Mouse (Mus musculus): ENCODE measurements around the gene Ankrd17. TPM values are rescaled to one million over a fixed set of nuclear protein-coding genes. Genes with fewer than 3 reads are reported as not detected.

Gene Ankrd17
- polyA plus RNA-seq, 1 experiment from 2014 or later, result 32.5 TPM

DNA sequence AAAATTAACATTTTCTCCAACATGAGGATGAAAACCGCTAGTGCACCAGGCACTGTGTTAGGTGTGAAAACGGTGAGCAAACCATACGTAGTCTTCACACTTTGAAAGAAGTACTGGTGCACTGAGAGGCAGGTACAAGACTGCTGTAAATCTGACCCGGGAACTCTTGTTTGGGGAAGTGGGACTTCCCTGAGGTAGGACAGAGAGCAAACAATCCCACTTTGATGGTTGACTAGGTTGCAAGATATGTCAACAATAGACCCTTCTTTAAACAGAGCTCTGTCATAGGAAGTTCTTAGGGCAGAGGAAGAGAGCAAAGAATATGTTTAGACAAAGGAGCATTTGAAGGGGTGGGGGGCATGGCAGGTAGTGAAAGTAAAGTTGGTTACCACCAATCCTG is 7.3 kb upstream of the Ankrd17 start:
- Histone ChIP-seq H3K4me3 (replicated peaks; ENCODE audit: low read length) (no peak overlapping the region), H3K27me3 (replicated peaks; ENCODE audit: control insufficient read depth, insufficient read depth, low read length) (no peaks in the 10 kb centered on the region), H3K27ac (ENCODE audit: low read length) (no peak overlapping the region), H3K36me3 (ENCODE audit: control insufficient read depth, insufficient read depth) (no peaks in the 10 kb centered on the region), H3K9ac (replicated peaks; ENCODE audit: low read depth, low read length) (no peak overlapping the region), H3K4me2 (ENCODE audit: low read length) (no peak overlapping the region), H3K4me1 (replicated peaks; ENCODE audit: control insufficient read depth, insufficient read depth, low read length) (no peaks in the 10 kb centered on the region), H3K9me3 (ENCODE audit: control insufficient read depth, low read length) (no peaks in the 10 kb centered on the region)
- ATAC-seq, result no peak
- 95% methylated on average over 4 of the region's 4 CpGs for WGBS

DNA sequence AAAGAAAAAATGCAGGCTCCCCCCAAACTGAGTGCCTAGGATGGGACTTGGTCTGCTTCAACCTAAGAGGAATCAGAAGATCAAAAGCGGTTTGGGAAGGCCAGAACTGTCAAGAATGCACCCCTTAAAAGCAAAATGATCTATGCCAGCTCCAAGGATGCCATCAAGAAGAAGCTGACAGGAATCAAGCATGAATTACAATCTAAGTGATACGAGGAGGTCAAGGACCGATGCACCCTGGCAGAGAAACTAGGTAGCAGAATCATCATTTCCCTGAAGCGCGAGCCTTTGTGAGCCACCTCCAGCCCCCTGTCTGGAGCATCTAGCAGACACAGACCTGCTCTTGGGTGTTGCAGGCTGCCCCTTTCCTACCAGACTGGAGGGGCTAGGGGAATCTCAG is 4.0 kb upstream of the Ankrd17 start:
- 82% methylated on average over 5 of the region's 5 CpGs for WGBS
- ATAC-seq, result no peak
- H3K36me3 ChIP-seq (ENCODE audit: control insufficient read depth, insufficient read depth), result no peaks in the 10 kb centered on the region

DNA sequence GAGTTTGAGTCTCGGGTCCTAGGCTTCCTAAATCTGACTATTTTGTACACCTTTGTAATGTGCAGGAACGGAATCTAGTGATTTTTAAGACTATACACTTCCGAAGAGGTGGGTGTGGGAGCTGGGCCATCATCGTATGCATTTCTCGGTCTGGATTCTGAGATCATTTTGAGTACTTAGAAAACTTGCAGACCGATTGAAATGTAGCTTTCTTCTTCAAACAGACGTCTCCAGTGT is 608 bp upstream of the Ankrd17 start, which contains the start of gene Gm9958:
TSS of gene Gm9958 (plus strand) at position 138 of the 237 bp plus-strand sequence.
- no peak for ATAC-seq
- 2% methylated on average over 7 of the region's 7 CpGs for WGBS
- H3K27ac ChIP-seq (ENCODE audit: low read length), result peak within 1 kb of the TSS; percentile 99
- H3K36me3 ChIP-seq (ENCODE audit: control insufficient read depth, insufficient read depth), result no peaks in the 10 kb centered on the region
- H3K27me3 ChIP-seq (replicated peaks; ENCODE audit: control insufficient read depth, insufficient read depth, low read length), result no peaks in the 10 kb centered on the region
- peak within 1 kb of the TSS; percentile 58 for H3K4me2 ChIP-seq (ENCODE audit: low read length)
- peak within 1 kb of the TSS; percentile 98 for H3K9ac ChIP-seq (replicated peaks; ENCODE audit: low read depth, low read length)
- peak within 1 kb of the TSS; percentile 95 for H3K4me3 ChIP-seq (replicated peaks; ENCODE audit: low read length)
- H3K9me3 ChIP-seq (ENCODE audit: control insufficient read depth, low read length), result no peaks in the 10 kb centered on the region
- peaks cover 26% of the 10 kb centered on the region for H3K4me1 ChIP-seq (replicated peaks; ENCODE audit: control insufficient read depth, insufficient read depth, low read length)

More for the DNA sequence above, 4.0 kb upstream of the Ankrd17 start:
- no peaks in the 10 kb centered on the region for H3K27me3 ChIP-seq (replicated peaks; ENCODE audit: control insufficient read depth, insufficient read depth, low read length)
- H3K9ac ChIP-seq (replicated peaks; ENCODE audit: low read depth, low read length), result no peak overlapping the region
- H3K4me1 ChIP-seq (replicated peaks; ENCODE audit: control insufficient read depth, insufficient read depth, low read length), result peaks cover 6% of the 10 kb centered on the region; the same call in 1 of the 2 replicates
- H3K27ac ChIP-seq (ENCODE audit: low read length), result no peak overlapping the region
- H3K9me3 ChIP-seq (ENCODE audit: control insufficient read depth, low read length), result no peaks in the 10 kb centered on the region
- H3K4me2 ChIP-seq (ENCODE audit: low read length), result no peak overlapping the region
- no peak overlapping the region for H3K4me3 ChIP-seq (replicated peaks; ENCODE audit: low read length)

DNA sequence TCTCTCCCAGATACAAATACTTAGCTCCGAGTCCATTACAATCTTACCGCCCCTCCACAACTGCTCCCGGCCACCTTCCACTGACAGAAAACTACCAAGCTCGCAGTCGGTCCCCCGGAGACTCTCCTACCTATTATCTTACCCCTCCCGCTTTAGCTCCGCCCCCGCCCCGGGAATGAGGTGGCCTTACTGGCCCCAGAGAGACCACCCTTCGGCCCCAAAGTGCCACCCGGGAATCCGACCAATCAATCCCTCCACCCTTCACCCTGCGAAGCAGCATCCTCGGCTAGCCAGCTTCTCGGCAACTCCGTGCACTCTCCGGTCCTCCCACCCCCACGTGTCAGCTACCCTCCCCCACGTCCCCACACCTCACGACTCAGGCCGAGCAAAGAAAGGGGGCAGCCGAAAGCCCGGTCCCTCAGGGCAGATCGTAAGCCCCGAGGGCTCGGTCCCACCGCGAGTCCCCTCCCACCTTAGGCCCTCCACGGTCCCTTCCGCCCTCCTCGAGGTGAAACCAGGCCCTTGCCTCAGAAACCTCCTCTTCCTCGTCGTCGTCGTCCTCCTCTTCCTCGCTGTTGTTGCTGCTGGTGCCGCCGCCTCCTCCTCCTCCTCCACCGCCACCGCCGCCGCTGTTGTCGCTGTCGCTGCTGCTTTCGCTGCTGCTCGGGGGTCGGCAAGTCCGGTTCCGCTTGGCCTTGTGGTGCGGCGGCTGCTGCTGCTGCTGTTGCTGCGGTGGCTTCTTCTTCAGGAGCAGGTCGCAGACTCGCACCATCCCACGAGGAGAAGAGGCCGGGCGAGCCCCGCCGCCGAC is 1.0 kb downstream of the Ankrd17 start:
- H3K4me1 ChIP-seq (replicated peaks; ENCODE audit: control insufficient read depth, insufficient read depth, low read length), result peaks cover 26% of the 10 kb centered on the region
- no peaks in the 10 kb centered on the region for H3K27me3 ChIP-seq (replicated peaks; ENCODE audit: control insufficient read depth, insufficient read depth, low read length)
- H3K4me2 ChIP-seq (ENCODE audit: low read length), result peak overlapping the region; percentile 67
- H3K9ac ChIP-seq (replicated peaks; ENCODE audit: low read depth, low read length), result peak overlapping the region; percentile 98
- under 1% methylated on average over 52 of the region's 61 CpGs for WGBS
- peak overlapping the region; percentile 95 for H3K4me3 ChIP-seq (replicated peaks; ENCODE audit: low read length)
- H3K9me3 ChIP-seq (ENCODE audit: control insufficient read depth, low read length), result no peaks in the 10 kb centered on the region
- H3K36me3 ChIP-seq (ENCODE audit: control insufficient read depth, insufficient read depth), result no peaks in the 10 kb centered on the region
- peak overlapping the region; percentile 99 for H3K27ac ChIP-seq (ENCODE audit: low read length)
- peak; percentile 19 for ATAC-seq

DNA sequence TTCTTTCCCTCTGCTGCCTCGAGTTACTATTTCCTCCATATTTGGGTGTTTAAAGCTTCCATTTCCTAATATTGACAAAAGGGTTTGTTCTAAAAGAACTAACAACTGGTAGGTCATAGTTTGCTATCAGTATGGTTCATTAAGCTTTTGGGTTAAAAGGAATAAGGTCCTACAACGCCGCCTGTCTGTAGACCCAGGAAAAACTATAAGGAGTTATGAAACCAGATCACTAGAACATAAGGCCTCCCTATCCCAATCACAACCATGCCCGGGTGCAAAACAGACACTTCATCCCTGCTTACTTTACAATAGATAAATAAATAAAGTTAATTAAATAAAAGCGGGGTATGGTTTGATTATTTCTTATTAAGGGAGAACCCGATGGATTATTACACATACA is 1.9 kb downstream of the Ankrd17 start:
- no peak for ATAC-seq
- Histone ChIP-seq H3K36me3 (ENCODE audit: control insufficient read depth, insufficient read depth) (no peaks in the 10 kb centered on the region), H3K9ac (replicated peaks; ENCODE audit: low read depth, low read length) (peak overlapping the region; percentile 98), H3K4me2 (ENCODE audit: low read length) (peak overlapping the region; percentile 67), H3K4me3 (replicated peaks; ENCODE audit: low read length) (peak overlapping the region; percentile 95), H3K4me1 (replicated peaks; ENCODE audit: control insufficient read depth, insufficient read depth, low read length) (peaks cover 26% of the 10 kb centered on the region), H3K9me3 (ENCODE audit: control insufficient read depth, low read length) (no peaks in the 10 kb centered on the region), H3K27ac (ENCODE audit: low read length) (no peak overlapping the region), H3K27me3 (replicated peaks; ENCODE audit: control insufficient read depth, insufficient read depth, low read length) (no peaks in the 10 kb centered on the region)
- 2% methylated on average over 6 of the region's 6 CpGs for WGBS

DNA sequence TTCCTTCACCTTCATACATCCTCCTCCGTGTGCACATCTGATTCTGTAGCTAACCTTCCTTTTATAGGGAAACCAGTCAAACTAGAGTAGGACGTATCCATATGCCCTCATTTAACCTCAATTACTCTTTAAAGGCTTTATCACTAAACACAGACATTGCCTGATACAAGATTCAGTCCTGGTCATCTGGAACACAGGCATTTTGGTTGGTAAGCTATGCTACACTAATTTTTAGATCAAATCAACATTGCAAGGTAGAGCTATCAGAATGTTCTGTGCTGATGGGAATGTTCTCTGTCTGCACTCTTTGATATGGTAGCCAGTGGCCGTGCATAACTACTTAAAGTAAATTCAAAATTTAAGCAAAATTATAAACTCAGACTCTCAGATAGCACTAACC is 10.6 kb downstream of the Ankrd17 start:
- no peaks in the 10 kb centered on the region for H3K27me3 ChIP-seq (replicated peaks; ENCODE audit: control insufficient read depth, insufficient read depth, low read length)
- H3K27ac ChIP-seq (ENCODE audit: low read length), result no peak overlapping the region
- no peak overlapping the region for H3K4me3 ChIP-seq (replicated peaks; ENCODE audit: low read length)
- H3K9ac ChIP-seq (replicated peaks; ENCODE audit: low read depth, low read length), result no peak overlapping the region
- 91% methylated on average over 3 of the region's 3 CpGs for WGBS
- H3K36me3 ChIP-seq (ENCODE audit: control insufficient read depth, insufficient read depth), result no peaks in the 10 kb centered on the region
- no peak overlapping the region for H3K4me2 ChIP-seq (ENCODE audit: low read length)
- no peaks in the 10 kb centered on the region for H3K4me1 ChIP-seq (replicated peaks; ENCODE audit: control insufficient read depth, insufficient read depth, low read length)
- H3K9me3 ChIP-seq (ENCODE audit: control insufficient read depth, low read length), result no peaks in the 10 kb centered on the region
- ATAC-seq, result no peak

DNA sequence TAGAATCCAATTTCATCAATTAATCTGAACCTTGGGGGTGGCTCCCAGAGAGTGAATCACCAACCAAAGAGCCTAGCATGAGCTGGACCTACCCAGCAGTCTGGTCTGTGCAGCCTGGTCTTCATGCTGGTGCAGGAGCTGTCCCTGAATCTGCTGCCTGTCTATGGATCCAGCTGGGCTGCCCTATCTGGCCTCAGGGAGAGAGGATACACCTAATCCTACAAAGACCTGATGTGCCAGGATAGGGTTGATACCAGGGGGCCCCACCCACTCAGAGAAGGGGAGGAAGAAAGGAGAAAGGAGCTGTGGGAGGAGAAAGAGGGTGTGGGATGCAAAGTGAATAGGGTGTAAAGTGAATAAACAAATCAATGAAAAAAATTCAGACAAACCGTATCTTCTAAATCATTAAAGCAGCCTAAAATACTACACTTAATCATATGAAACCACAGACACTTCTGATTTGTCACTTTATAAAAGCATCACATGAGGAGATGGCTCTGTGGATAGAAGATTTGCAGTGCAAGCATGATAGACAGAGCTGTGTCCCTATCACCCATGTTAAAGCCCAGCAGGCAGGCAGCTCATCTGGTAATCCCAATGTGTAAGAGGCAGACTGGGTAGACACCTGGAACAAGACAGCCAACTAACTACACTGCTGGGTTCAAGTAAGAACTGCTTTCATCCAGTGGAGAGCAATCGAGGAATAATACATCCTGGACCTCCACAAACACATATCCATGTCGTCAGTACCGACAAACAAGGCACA is 12.6 kb downstream of the Ankrd17 start:
- ATAC-seq, result no peak
- no peak overlapping the region for H3K4me3 ChIP-seq (replicated peaks; ENCODE audit: low read length)
- 91% methylated on average over 4 of the region's 4 CpGs for WGBS
- no peak overlapping the region for H3K4me2 ChIP-seq (ENCODE audit: low read length)
- no peaks in the 10 kb centered on the region for H3K4me1 ChIP-seq (replicated peaks; ENCODE audit: control insufficient read depth, insufficient read depth, low read length)
- no peaks in the 10 kb centered on the region for H3K36me3 ChIP-seq (ENCODE audit: control insufficient read depth, insufficient read depth)
- H3K9me3 ChIP-seq (ENCODE audit: control insufficient read depth, low read length), result no peaks in the 10 kb centered on the region
- no peaks in the 10 kb centered on the region for H3K27me3 ChIP-seq (replicated peaks; ENCODE audit: control insufficient read depth, insufficient read depth, low read length)
- no peak overlapping the region for H3K9ac ChIP-seq (replicated peaks; ENCODE audit: low read depth, low read length)
- H3K27ac ChIP-seq (ENCODE audit: low read length), result no peak overlapping the region

DNA sequence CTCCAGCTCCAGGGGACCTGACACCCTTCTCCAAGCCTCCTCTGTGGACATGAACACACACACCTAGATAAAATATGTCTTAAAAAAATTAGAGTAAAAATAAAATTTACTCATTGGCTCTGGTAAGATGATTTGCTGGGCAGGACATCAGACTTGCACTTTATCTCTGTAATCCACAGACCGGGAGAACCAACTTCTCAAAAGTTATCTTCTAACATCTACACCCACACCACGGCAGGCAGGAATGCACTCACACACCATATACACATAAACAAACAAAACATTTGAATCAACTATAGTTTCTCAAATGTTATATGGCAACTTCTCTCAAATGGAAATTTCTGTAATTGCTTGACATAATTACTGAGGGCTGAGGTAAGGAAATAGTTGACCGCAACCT is 19.5 kb downstream of the Ankrd17 start:
- Histone ChIP-seq H3K4me2 (ENCODE audit: low read length) (no peak overlapping the region), H3K4me3 (replicated peaks; ENCODE audit: low read length) (no peak overlapping the region), H3K9me3 (ENCODE audit: control insufficient read depth, low read length) (no peaks in the 10 kb centered on the region), H3K9ac (replicated peaks; ENCODE audit: low read depth, low read length) (no peak overlapping the region), H3K36me3 (ENCODE audit: control insufficient read depth, insufficient read depth) (no peaks in the 10 kb centered on the region), H3K4me1 (replicated peaks; ENCODE audit: control insufficient read depth, insufficient read depth, low read length) (no peaks in the 10 kb centered on the region), H3K27me3 (replicated peaks; ENCODE audit: control insufficient read depth, insufficient read depth, low read length) (no peaks in the 10 kb centered on the region), H3K27ac (ENCODE audit: low read length) (no peak overlapping the region)
- 95% methylated on average over 3 of the region's 3 CpGs for WGBS
- ATAC-seq, result no peak

DNA sequence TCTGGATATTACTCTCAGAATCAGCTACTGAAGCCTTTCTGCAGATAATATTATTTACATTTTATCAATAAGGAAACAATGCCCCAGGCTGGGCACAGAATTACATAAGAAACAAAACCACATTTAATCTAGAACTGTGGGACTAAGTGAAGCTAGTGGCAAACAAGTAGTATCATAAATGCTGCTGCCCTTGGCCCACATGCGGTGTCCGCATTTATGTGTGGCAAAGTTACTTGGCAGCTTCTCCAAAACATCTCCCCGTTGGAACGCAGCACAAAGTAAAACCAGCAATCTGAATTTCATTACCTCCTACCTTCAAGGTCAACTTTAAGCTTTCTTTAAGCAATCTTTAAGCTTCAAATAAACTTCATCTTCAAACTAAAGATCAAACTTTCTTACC is 25.5 kb downstream of the Ankrd17 start:
- Histone ChIP-seq H3K4me1 (replicated peaks; ENCODE audit: control insufficient read depth, insufficient read depth, low read length) (peaks cover 6% of the 10 kb centered on the region), H3K36me3 (ENCODE audit: control insufficient read depth, insufficient read depth) (no peaks in the 10 kb centered on the region), H3K9ac (replicated peaks; ENCODE audit: low read depth, low read length) (no peak overlapping the region), H3K4me3 (replicated peaks; ENCODE audit: low read length) (no peak overlapping the region), H3K27me3 (replicated peaks; ENCODE audit: control insufficient read depth, insufficient read depth, low read length) (no peaks in the 10 kb centered on the region), H3K4me2 (ENCODE audit: low read length) (no peak overlapping the region), H3K27ac (ENCODE audit: low read length) (no peak overlapping the region), H3K9me3 (ENCODE audit: control insufficient read depth, low read length) (no peaks in the 10 kb centered on the region)
- WGBS, result 56% methylated on average over 4 of the region's 4 CpGs
- no peak for ATAC-seq

Measured in forebrain, embryonic 16.5 days (tissue).